Mouse (Mus musculus) lung, adult 18-20 months (tissue): Measurements from ENCODE around the gene Gnrhr.

Experiments
- DNase-seq, 2 experiments: peaks; one replicate each; pipeline ENCODE4 v3.0.0; 2022; ENCODE audit warnings: mixed read lengths in 2 of 2

Gnrhr gene

DNA sequence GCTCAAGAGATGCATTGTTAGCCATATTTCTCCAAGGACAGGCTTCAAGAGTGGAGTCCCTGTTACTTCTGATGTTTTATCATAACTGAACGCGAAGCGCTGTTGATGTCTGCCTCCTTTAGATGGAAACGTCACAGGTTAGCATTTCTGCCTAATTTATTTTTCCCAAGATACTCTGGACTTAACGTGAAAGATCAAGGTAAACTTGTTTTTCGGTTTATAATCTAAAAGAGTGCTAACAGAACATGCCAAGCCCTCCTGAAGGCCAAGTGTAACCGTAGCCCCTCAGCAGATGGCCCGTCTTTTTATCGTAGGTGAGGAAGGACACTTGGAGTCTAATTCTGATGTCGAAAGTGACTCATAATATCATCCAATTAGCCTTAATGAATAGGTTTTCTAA is at the start of gene Gnrhr:
Gene Gnrhr (minus strand): TSS at position 101 of the 400 bp plus-strand sequence.
- DNase-seq, result no peak

DNA sequence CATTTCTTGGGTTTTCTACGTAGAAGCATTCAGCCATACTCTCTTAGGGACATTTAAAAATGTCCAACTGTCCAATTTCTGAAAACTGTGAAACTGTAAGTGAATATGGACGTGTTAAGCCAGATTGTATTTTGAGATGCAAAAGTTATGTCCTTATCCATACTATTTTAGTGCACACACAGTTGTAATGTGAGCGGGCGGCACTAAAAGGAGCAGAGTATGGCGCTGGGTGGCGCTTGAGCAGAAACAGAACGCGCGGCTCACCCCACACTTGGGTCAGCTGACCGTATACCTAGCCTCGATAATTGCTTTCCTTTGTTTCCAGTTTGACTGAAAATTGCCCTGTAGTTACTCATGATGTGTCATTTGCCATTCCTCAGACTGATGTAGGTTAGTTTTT is 48.9 kb upstream of the Gnrhr start:
- no peak for DNase-seq

- DNase-seq, result peak in 1 of 2 experiments; percentile 2
Measured at GRCm38 (mm10) chr5:86244880-86245279, 47.2 kb upstream of the Gnrhr start.

DNA sequence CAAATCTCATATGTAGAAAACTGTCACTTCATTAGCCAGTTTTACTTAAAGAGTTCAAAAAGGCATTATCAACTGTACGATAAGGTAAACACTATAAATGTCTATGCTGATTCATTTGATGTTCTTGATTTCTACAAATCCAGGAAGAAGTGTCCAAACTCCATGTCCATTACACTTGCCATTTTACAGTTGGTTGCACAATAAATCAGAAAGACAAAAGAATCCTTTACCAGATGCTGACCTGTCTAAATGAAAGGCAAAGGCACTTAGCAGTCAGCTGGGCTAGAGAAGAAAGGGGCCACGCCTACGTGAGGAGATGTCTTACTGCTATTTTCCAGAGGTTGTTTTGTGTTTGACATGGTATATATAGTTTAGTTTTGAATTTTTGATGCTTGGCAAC is 46.6 kb upstream of the Gnrhr start:
- DNase-seq, result no peak

- DNase-seq, result peak; percentile 31 to 55
Measured at GRCm38 (mm10) chr5:86227156-86227853, 29.6 kb upstream of the Gnrhr start.

- DNase-seq, result no peak
Measured at GRCm38 (mm10) chr5:86191356-86191755, 6.3 kb downstream of the Gnrhr start.

DNA sequence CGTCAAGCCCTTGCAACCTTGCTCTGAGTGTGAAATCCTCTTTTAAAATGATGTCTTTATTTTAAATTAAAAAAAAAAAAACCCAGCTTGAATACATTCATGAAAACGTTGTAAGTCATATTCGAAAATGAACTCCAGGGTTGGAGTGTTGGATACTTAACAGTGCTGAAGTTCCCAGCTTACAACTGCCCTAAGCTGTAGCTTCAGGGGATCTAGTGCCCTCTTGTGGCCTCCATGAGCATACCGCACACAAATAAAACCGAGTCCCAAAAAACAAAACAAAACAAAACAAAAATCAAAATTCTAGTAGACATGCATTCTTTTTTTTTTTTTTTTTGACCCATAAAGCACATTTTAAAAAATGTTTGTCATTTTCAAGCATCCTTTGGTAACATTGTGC is 6.9 kb downstream of the Gnrhr start:
- DNase-seq, result no peak

- DNase-seq, result peak; percentile 30 to 36
Measured at GRCm38 (mm10) chr5:86190290-86190689, 7.4 kb downstream of the Gnrhr start.

GRCm38 (mm10) chr5:86187441-86187840 is 10.3 kb downstream of the Gnrhr start:
- no peak for DNase-seq

- DNase-seq, result no peak
Measured at GRCm38 (mm10) chr5:86173778-86174177, 23.9 kb downstream of the Gnrhr start.

- peak; percentile 99 for DNase-seq
Measured at GRCm38 (mm10) chr5:86172449-86173161, 25.1 kb downstream of the Gnrhr start, which contains the start of gene Uba6. Uba6 (minus strand) TSS chr5:86172803.

GRCm38 (mm10) chr5:86172088-86172448 is 25.6 kb downstream of the Gnrhr start:
- no peak for DNase-seq
